Mouse (Mus musculus) kidney, postnatal 36 days (tissue): ENCODE measurements at regions not wholly inside any gene's neighbourhood (a gene's known extent, or its start where the extent isn't known, plus 50 kb on each side); places are given as distances from the start of the nearest gene placed in this dataset.

Source experiments
- DNase-seq, 2 experiments: peaks; one replicate each; pipeline ENCODE4 v3.0.0; 2021 to 2022; ENCODE audit warnings: mixed read lengths in 2 of 2

- DNase-seq, result no peak
Measured at GRCm38 (mm10) chr11:92743191-92743590, 354.6 kb upstream of the Car10 start.

GRCm38 (mm10) chr11:92758383-92758964 lies 339.4 kb upstream of the Car10 start:
- no peak for DNase-seq

- DNase-seq, result no peak
Measured at GRCm38 (mm10) chr11:92769936-92770335, 327.9 kb upstream of the Car10 start.

DNA sequence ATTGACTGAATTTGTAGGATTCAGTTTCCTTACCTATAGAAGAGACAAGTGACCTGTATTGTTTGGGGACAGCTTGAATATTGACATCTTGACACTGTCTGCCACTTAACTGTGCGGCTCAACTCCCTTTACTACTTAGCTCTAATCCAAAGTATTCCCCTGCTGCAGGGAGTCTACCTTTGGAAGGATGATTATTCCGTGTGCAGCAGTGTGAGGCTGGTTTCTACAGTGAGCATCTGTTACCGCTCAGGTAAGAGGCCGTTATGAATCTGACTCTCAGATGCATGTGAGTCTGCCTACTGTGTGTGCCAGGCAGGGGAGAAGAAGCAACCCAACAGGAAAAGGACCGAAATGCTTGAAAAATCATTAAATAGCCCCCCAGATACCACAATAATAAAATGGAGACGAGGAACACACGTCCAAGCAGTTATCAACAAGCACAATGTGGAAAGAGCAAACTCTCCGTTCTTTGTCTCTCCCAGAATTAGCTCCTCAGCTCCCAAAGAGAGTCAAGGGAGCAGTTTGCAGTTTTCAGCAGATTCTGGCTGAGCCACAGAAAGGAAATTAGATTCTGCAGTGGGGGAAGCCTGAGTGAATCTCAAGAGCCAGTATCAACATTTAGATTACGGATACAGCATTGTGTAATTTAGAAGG lies 324.8 kb upstream of the Car10 start:
- DNase-seq, result no peak

GRCm38 (mm10) chr11:92773570-92773929 lies 324.3 kb upstream of the Car10 start:
- DNase-seq, result no peak

- peak; percentile 1 to 31 for DNase-seq
Measured at GRCm38 (mm10) chr11:92774780-92775179, 323.0 kb upstream of the Car10 start.

- DNase-seq, result no peak
Measured at GRCm38 (mm10) chr11:92799267-92799666, 298.6 kb upstream of the Car10 start.
